Mouse (Mus musculus) testis, adult 2 months (tissue): ENCODE measurements at regions not wholly inside any gene's neighbourhood (a gene's known extent, or its start where the extent isn't known, plus 50 kb on each side); places are given as distances from the start of the nearest gene placed in this dataset.

Source experiments
- CTCF ChIP-seq: fragments of 200-500 bp; IDR thresholded peaks from 2 replicates; pipeline ENCODE4 v1.5.1; 2012; ENCODE audit warnings: low read depth, mild to moderate bottlenecking, inconsistent platforms, low read length, moderate library complexity; ENCODE audit not compliant: control insufficient read depth, insufficient read depth, insufficient replicate concordance
- POLR2A ChIP-seq: fragments of 200-500 bp; IDR thresholded peaks from 2 replicates; pipeline ENCODE4 v1.6.1; 2012; ENCODE audit warnings: low read depth, mild to moderate bottlenecking, inconsistent platforms, low read length, moderate library complexity; ENCODE audit not compliant: control insufficient read depth

DNA sequence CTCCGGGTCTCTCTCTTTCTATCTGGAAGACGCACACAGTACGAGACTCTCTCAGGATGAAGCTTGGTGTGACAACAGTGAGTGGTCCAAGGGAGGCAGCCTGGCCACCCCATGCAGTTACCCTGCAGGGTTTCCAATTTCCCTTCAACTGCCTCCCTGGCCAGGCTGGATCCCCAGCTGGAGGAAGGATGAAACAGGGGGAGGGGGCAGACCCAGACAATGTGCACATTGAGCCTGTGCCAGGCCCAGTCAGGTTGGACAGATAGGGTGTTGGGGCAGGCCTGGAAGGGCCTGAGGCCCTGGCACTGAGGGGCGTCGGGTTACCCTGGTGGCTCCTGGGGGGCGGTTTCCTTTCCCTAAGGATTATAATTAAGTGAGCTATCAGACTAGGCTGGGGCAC lies 55.8 kb upstream of the Tmem189 start:
- TF ChIP-seq POLR2A: no peak
- TF ChIP-seq CTCF: no peak
